Mouse (Mus musculus) B cell, adult 2 months (primary cell): ENCODE data around the gene Ube2cbp.

Experiments
- DNase-seq, 2 experiments: peaks; one replicate each; pipeline ENCODE4 v3.0.0; 2022

The Ube2cbp gene

GRCm38 (mm10) chr9:86315700-86316099, 149.1 kb downstream of the Ube2cbp start:
- peak in 1 of 2 experiments; percentile 2 for DNase-seq

GRCm38 (mm10) chr9:86308616-86309015, 156.1 kb downstream of the Ube2cbp start:
- no peak for DNase-seq

- no peak for DNase-seq
Observed at GRCm38 (mm10) chr9:86306556-86306955, 158.2 kb downstream of the Ube2cbp start.

GRCm38 (mm10) chr9:86301407-86301806, 163.3 kb downstream of the Ube2cbp start:
- no peak for DNase-seq

- no peak for DNase-seq
Observed at GRCm38 (mm10) chr9:86298596-86298995, 166.2 kb downstream of the Ube2cbp start.

- no peak for DNase-seq
Observed at GRCm38 (mm10) chr9:86298131-86298530, 166.6 kb downstream of the Ube2cbp start.

GRCm38 (mm10) chr9:86296683-86297638, 167.8 kb downstream of the Ube2cbp start:
- DNase-seq: no peak

GRCm38 (mm10) chr9:86287570-86287954, 177.2 kb downstream of the Ube2cbp start:
- DNase-seq: no peak

- DNase-seq: no peak
Observed at GRCm38 (mm10) chr9:86286830-86287569, 177.8 kb downstream of the Ube2cbp start.

GRCm38 (mm10) chr9:86282555-86282954, 182.2 kb downstream of the Ube2cbp start:
- no peak for DNase-seq

GRCm38 (mm10) chr9:86281147-86281467, 183.6 kb downstream of the Ube2cbp start:
- no peak for DNase-seq

- no peak for DNase-seq
Observed at GRCm38 (mm10) chr9:86280461-86281146, 184.1 kb downstream of the Ube2cbp start.

- no peak for DNase-seq
Observed at GRCm38 (mm10) chr9:86269541-86269940, 195.2 kb downstream of the Ube2cbp start.

GRCm38 (mm10) chr9:86266658-86267057, 198.1 kb downstream of the Ube2cbp start:
- no peak for DNase-seq
